Mouse (Mus musculus): ENCODE measurements around the gene Angel1.

The Angel1 gene

DNA sequence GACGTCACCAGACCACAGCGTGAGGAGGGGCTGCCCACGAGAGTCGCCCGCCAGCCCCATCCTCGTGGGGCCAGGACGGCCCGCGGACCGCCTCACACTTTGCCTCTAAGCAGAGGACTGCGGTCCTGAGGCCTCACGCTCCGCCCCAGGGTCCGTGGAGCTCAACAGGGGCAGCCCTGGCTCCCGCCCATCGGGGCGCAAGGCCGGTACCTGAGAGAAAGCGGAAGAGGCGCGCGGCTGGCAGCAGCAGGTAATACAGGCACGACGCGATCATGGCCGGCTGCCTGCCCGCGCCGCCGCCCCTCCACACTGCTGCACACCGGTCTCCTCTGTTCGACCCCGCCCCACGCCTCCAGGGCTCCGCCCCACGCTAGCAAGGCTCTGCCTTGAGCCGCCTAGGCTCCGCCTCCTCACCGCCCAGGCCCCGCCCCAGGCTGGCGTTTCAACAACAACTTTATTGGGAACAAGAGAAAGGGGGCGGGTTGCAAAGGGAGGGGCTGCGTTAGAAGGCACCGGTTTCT lies at the start of gene Angel1:
Gene Angel1 (minus strand): TSS at position 341 of the 521 bp plus-strand sequence.
- peak; percentile 83 for DNase-seq (ENCODE audit: low spot score)

DNA sequence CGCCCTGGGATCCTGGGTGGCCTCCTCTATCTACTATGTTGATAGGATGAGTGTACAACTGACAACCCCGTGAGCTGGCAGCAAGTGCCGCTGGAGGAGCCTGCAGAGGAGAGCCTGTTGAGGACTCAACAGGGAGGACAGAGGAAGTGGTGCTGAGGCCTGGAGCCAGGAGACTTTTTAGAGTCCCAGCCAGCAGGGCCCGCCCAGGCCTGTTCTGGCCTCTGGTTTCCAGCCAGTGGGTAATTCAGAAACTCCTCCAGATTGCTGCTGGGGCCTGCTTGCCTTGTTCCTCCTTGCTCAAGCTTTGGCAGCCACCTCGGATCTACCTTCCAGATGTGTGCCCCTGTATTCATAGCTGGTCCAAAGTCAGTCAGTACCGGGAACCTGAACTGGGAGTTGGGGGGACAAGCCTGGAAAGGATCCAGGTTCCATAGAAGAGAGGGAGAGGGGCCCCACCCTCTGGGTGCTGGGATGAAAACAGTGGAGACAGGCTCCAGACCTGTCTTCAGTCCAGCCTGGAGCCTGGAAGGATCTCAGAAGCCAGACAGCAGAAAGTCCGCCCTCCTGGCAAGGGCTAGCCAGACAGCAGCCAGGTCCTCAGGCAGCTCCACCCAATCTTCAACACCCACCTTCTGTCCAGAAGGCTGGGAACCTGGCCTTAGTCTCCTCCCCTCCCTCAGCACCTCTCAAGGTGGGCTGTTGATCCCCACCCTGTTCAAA lies 49.5 kb upstream of the Angel1 start:
- DNase-seq (ENCODE audit: low spot score) = no peak

DNA sequence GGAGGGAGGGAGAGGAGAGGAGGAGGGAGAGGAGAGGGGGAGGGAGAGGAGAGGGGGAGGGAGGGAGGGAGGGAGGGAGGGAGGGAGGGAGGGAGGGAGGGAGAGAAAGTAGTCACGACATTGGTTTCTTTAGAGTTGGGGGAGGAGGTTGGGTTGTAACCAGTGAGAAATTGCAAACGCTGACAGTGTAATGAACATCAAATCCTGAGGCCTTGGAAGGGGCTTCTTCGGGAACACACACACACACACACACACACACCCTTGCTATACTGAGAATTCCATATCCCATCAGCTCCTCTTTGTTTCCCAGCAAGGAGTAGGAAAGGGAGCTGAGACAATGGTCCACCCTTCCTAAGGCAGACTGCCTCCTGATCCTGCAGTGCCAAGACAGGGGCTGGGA lies 46.3 kb upstream of the Angel1 start:
- no peak for DNase-seq (ENCODE audit: low spot score)

DNA sequence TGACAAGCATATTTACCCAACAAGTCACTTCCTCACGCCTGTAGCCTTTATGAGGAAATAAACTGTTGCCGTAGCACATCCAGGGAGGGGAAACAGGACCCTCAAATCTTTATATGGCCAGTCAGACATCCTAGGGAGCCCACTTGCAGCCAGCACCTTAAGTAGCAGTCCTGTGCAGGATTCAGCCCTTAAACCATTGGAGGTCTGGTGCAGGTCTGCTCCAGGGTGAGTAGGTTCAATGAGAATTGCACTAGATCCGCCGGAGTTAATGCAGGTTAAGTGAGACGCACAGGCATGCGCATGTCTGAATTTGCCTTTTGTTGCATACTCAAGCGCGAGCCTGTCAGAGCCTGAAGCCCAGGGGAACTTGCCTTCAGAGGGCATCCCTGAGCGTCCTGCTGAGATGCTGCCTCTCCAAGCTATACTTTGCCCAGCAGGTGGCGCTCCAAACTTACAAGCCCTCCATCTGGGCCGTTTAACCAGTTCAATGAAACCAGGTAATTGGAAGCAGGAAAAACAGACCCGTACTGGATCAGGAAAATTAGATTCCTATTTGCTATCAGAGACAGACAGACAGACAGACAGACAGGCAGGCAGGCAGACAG lies 45.7 kb upstream of the Angel1 start:
- peak; percentile 85 for DNase-seq (ENCODE audit: low spot score)

DNA sequence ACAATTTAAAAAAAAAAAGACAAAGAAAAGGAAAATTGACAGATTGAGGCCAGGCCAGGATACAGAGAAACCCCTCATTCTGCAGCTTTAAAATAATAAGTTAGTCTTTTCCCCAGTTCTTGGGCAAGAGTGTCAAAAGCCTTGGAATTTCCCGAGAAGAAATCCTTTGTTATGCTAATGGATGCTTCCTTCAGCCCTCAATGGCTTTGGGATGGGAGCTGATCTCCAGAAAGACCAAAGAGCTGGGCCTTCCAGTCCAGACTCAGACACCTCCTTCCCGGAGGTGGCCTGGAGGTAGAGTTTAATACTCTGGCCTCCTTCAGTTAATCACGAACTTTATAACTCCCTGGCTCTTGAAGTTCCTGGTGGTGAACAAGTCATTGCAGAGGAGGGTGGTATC lies 44.7 kb upstream of the Angel1 start:
- no peak for DNase-seq (ENCODE audit: low spot score)

DNA sequence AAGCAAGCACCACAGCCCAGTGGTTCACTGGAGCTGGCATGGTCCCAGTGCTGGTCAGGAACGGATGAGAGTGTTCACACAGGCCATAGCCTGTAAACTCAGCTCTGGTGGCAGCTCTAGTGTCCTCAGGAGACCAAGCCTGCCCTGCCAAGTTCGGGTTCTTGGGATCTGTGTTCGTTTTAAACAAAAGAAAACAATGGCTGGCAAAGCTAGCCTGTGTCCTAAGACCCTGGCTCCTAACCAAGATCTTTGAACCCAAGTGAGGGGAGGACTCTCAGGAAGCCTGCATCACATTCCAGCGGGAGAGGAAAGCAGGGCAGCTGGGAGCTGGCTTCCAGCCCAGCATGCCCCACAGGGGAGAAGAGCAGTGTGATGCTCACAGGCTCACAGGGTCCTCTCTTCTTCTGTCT lies 44.0 kb upstream of the Angel1 start:
- no peak for DNase-seq (ENCODE audit: low spot score)

DNA sequence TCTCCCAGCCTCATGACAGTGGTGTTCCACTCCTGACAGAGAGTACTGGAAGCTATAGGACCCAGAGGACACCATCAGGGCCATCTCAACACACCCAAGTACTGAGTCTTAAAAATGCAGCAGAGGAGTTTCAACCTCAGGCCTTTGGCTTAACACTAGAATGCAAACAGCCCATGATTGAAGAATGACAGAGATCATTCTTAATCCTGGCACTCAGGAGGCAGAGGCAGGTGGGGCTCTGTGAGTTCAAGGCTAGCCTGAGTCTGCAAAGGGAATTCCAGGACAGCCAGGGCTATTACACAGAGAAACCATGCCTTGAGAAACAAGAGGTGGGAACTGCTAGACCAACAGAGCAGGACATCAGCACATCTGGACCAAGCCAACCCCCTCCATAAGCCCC lies 43.6 kb upstream of the Angel1 start:
- DNase-seq (ENCODE audit: low spot score) = no peak

DNA sequence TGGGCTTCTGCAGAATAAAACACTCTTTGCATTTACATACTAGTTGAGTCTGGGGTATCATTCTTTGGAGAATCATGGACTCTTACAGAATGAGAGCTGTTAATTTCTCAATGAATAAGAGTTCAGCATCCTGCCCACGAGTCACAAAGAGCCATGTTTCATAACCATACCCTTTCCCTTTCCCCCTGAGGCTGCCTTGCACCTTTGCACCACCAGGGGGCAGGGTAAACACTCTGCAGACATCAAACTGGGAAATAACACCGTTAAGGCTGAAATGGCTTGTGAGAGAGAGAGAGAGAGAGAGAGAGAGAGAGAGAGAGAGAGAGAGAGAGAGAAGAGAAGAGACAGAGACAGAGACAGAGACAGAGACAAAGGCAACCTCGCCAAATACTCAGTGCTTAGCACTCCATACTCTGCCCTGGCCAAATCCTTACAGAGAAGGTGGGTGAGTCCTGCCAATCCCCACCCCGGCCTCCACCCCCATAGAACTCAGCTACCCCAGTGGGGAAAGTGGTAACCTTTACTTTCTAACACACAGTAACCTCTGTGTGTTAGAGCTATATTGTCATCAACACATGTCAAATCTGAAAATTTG lies 42.8 kb upstream of the Angel1 start:
- DNase-seq (ENCODE audit: low spot score) = no peak

DNA sequence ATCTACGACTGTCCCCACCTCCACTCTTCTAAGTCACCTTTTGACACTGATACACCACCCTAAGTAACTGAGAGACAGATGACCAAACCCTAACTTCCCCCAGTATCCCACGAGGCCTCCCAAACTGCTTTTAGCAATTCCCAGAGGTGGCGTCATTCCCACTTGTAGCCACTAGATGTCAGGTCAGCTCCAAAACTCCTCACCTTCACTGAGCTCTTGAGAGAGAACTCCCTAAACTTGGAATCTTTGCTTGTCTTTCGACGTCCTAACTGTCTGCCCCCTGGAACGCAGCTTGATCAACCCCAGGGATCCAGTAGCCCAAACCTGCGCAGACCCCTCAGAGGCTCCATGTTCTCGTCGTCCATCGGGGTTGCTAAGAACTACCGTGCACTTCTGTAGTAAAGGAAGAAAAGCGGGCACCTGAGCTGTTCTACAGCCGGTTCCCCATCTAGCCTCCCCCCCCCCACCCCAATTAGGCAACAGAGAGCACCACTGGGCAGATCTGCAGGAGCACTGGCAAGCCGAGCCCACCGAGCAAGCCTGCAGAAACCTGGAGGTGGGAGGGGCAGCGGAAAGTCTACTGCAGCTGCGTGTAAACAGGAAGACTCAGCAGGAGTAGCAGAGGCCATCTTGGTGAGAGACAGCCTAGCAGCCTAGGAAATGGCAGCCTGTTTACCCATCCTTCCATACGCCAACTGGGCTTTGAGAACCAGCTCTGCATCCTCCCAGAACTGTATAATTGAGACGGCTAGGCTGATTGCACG lies 41.8 kb upstream of the Angel1 start:
- DNase-seq (ENCODE audit: low spot score) = no peak

DNA sequence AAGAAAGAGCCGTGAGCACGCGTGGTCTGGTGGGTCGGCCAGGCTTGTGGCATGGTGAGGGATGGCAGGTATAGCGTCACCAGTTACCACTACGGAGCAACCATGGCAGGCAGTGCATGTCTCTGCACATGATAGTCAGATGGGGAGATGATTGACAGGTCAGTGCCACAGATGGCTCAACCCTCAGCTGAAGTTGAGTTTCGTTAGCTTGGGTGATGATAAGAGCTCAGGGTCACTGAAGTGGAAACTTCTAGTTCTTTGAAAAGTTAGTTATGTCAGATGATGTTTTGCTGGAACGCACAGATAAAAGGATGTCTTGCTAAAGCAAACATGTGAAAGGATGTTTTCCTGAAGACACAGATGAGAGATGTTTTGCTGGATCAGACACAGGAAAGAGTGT lies 40.2 kb upstream of the Angel1 start:
- no peak for DNase-seq (ENCODE audit: low spot score)

DNA sequence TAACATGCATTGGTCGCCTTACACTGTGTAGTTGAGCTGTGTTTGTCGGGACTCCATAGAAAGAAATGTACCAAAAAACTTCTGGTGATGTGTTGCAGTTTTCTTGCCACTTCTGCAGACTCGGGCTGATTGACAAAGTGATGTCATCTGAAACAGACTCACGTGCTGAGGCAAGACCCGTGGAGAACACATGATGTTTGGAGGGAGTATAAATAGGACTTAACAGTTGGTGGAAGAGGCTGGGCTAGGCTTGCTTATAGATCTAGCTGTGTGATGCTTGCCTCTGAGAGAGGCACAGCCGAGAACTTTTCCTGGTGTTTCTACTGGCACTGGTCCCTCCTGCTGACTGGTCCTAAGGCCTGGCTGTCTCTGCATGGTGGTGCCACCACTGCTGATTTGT lies 37.8 kb upstream of the Angel1 start:
- DNase-seq (ENCODE audit: low spot score) = no peak

DNA sequence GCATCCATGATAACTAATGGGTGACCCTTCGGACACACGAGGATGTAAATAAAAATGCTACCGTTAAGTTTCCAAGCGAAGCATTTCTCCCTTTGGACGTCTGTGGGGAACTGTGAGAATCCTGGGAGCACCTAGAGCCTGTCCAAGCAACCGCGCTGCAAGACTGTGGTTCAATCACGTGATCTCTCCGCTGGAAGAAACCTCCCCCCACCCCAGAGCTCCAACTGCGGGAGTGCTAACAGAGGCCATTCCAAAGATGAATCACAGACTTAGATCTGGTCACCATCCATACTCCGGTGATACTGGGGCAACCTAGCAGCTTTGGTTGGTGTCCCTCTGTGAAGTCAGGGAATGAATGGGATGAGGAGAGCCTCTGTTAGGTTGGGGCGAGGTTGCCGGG lies 34.8 kb upstream of the Angel1 start:
- no peak for DNase-seq (ENCODE audit: low spot score)

DNA sequence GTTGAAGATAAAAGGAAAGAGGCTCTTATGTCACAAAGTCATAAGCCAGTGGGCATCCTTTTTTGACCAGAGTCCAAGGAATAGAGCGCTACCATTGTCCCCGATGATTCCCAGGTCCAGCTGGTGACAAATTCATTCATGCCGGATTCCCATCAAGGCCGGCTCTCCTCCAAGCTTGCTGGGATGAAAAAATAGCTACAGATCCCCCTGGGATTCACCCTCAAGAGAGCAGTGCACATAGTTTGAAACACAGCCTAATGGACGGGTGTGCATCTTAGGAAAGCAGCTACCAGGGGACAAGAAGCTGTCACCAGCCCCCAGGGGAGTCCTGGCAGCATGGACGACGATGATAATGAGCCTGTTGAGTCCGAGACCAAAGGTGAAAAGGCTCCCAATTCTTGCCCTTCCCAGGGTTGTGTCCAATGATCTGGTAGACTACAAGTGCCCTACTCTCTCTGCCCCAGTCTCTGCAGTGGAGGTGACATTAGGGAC lies 8.1 kb upstream of the Angel1 start, which contains the start of gene Lrrc74a:
Gene Lrrc74a (plus strand): TSS at position 51 of the 492 bp plus-strand sequence.
- no peak for DNase-seq (ENCODE audit: low spot score)

DNA sequence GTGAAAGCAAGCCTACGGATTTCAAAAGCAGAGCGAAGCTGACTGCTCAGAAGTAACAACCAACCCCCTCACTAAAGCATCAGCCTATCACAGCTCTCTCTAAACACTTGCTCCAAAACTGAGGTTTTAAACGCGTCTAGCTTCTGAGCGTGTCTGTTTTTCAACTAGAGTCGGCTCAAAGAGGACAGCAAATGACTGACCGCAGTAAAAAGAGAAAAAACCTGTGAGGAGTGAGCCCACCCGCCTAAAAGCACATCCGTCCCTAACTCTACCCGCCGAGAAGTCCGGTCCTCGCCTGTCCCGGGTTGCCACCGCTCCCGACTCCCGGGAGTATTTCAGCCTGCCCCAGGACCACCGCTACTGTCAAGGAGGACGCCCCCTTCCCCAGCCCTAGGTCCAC lies 554 bp downstream of the Angel1 start:
- DNase-seq (ENCODE audit: low spot score) = no peak

DNA sequence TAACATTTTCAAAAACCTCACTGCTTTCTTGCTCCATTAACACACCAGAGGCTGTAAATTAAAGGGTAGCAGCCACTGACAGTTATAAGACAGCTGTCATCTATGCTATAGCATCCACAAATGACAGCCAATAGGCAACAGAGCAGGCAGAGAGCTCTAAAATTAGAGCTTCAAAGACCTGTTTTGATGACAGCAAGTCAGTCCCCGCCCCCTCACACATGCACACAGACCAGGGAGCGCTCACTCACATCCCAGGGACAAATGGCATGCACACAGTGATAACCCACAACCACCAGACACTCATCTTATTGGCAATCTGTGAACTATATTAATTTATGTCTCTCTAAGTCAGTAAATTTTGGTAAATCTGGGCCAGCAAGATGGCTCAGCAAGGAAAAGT lies 2.0 kb downstream of the Angel1 start:
- DNase-seq (ENCODE audit: low spot score) = no peak

DNA sequence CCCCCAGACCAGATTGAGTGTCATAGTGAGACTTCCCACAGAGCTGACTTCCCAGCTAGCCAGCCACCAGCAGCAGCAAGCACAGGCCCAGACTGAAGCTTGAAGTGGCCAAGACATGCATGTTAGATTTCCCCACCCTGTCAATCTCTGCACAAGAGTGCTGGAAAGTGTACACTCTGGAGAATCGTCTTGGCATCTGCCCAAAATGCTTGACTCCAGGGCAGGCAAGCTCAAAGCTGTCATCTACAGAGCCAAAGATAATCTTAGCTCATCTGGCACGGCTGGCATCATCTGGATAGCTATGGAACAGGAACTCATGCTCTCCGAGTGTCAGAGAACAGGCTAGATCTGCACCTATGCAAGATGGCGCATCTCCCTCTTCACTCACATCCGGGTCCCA lies 4.8 kb downstream of the Angel1 start:
- DNase-seq (ENCODE audit: low spot score) = no peak

DNA sequence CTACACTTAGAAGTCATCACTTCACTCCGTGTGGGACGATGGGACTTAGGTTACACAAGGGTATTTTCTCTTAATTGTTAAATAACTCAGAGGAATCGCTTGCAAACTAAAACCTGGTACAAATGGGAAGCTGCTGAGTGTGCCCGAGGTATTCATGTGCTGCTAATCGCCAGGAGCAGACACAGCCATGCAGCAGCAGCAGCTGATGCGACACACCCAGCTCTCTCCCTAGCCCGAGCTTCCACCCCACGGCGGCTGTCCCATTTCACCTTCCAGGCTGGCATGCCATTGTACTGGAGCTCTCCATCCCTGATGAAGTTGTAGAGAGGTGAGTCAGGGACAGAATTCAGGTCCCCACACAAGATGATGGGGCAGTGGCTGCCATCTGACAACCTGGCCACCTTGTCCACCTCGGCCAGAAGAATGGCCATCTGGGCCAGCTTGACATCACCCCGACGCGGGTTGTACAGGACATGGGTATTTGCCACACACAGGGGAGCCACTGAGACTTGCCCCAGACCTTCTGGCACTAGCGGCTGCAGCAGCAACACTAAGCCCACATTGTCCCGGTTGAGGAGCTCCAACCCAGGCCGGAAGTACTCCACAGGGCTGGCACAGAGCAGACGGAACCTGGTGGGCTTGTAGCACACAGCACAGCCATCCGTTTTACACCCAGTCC lies 6.2 kb downstream of the Angel1 start:
- no peak for DNase-seq (ENCODE audit: low spot score)

DNA sequence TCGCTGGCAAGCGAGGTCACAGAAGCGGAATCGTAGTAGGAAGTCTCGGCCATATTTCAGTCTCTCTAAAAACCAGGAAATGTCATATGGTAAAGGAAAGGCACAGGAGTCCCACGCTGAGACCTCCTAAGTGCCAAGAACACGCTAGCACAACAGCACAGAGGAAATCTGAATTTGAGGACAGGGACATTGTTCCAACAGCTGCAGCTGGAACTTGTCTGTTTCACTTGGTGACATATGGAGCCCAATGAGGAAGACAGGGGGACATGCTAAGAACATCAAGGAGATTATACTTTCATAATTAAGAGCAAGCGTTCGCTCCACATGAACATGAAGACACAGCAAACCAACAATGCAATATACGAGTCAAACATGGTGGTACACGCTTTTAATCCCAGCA lies 9.3 kb downstream of the Angel1 start:
- DNase-seq (ENCODE audit: low spot score) = no peak

DNA sequence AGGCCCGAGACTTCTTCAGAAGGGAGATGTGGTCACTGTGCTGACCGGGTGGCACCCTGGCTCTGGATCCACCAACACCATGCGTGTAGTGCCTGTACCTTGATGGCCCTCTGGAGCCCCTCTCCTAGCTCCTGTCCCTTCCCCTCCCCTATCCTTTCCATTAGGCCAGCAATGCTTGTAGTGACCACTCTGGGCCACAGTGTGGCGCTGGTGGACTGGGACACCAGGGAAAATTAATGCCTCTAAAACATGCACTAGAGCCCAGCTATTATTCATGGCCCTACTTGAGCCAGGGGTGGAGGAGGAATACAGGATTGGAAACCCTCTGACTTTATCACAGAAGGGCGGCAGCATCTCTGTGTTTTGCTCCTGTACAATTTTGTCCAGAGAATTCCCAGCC lies 10.9 kb downstream of the Angel1 start:
- no peak for DNase-seq (ENCODE audit: low spot score)

DNA sequence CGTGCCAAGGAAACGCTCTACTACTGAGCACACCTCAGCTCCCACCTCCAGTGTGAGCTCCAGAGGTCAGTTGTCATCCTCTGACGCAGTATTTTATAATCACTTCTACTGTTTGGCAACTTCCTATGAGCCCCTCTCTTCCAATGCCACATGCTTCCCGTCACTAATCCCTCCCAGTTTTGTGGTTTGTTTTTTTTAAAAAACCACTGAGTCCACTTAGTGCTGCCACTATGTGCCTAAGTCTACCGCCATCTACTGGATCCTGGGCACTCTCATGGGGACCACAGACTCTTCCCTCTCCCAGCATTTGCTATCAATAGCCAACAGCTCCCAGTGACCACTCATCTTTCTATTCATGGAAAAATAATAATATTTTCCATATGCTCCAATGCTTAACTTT lies 12.2 kb downstream of the Angel1 start:
- no peak for DNase-seq (ENCODE audit: low spot score)

DNA sequence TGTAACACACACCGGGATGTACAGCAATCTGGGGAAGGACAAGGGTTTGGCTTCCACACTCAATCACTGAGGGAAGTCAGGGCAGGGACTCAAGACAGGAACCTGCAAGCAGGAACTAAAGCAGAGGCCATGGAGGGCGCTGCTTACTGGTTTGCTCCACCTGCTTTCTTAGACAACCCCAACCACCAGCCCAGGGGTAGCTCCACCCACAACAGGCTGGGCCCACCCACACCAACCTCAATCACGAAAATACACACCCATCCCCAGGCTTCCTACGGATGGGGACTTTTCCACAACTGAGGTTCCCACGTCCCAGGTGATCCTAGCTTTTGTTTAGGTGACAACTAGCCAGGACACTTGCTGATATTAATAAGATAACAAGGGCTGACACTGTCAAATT lies 20.4 kb downstream of the Angel1 start:
- no peak for DNase-seq (ENCODE audit: low spot score)

DNA sequence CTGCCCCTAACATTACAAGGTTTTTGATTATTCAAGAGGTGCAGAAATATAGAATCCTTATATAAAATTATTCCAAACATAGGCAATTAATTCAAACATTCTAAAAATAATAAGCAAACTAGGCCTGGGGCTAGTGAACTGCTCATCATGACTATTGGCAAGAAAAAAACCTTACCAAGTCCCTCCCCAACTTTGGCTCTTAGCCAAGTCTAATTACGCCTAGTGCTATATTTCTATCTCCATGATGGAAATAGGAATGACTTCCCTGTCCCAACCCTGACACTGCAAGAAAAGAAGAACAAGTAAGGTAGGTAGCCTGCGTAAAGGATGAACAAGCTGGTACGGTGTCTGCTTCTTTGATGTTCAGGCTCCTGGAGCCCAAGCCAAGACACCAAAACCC lies 23.6 kb downstream of the Angel1 start:
- DNase-seq (ENCODE audit: low spot score) = no peak
